Mouse (Mus musculus): ENCODE measurements around the gene Henmt1.

Gene Henmt1

GRCm38 (mm10) chr3:108997762-108998161, 58.1 kb downstream of the Henmt1 start:
- peak; percentile 76 for DNase-seq (ENCODE audit: extremely low read depth, low read depth)

- DNase-seq (ENCODE audit: extremely low read depth, low read depth), result no peak
These were observed 59.5 kb downstream of the Henmt1 start for GRCm38 (mm10) chr3:108999173-108999572.

GRCm38 (mm10) chr3:109005777-109006176, 66.1 kb downstream of the Henmt1 start:
- no peak for DNase-seq (ENCODE audit: extremely low read depth, low read depth)

- no peak for DNase-seq (ENCODE audit: extremely low read depth, low read depth)
These were observed 68.5 kb downstream of the Henmt1 start for GRCm38 (mm10) chr3:109008180-109008579.
